Mouse (Mus musculus) kidney, embryonic 14.5 days (tissue): ENCODE measurements at regions not wholly inside any gene's neighbourhood (a gene's known extent, or its start where the extent isn't known, plus 50 kb on each side); places are given as distances from the start of the nearest gene placed in this dataset.

ENCODE experiments used
- ATAC-seq: fragments of 200-750 bp; cut with Nextera tagmentation; 2 replicates; pipeline ENCODE4 v1.8.0; 2017; ENCODE audit warnings: moderate number of reproducible peaks, mild to moderate bottlenecking, moderate TSS enrichment, moderate library complexity; ENCODE audit not compliant: low FRiP score, low TSS enrichment
- H3K27ac ChIP-seq: fragments of 300-500 bp; sonication (generic); 2 replicates; pipeline ENCODE4 v1.5.1; 2014; ENCODE audit warnings: low read depth, mild to moderate bottlenecking, low read length, moderate library complexity, mixed read lengths
- H3K27me3 ChIP-seq: fragments of 300-500 bp; sonication (generic); 2 replicates; pipeline ENCODE4 v1.6.1; 2014; ENCODE audit warnings: mild to moderate bottlenecking, low read length; ENCODE audit not compliant: control insufficient read depth, insufficient read depth
- H3K36me3 ChIP-seq: fragments of 300-500 bp; sonication (generic); 2 replicates; pipeline ENCODE4 v1.6.1; 2014; ENCODE audit warnings: low read length, mixed read lengths; ENCODE audit not compliant: control insufficient read depth, insufficient read depth
- H3K4me1 ChIP-seq: fragments of 300-500 bp; sonication (generic); 2 replicates; pipeline ENCODE4 v1.6.1; 2014; ENCODE audit warnings: low read length, mixed read lengths; ENCODE audit not compliant: control insufficient read depth, insufficient read depth
- H3K4me2 ChIP-seq: fragments of 300-500 bp; sonication (generic); replicated peaks from 2 replicates; pipeline ENCODE4 v1.6.1; 2014; ENCODE audit warnings: low read depth, mild to moderate bottlenecking, low read length
- H3K4me3 ChIP-seq: fragments of 300-500 bp; sonication (generic); 2 replicates; pipeline ENCODE4 v1.5.1; 2014; ENCODE audit warnings: mild to moderate bottlenecking, low read length
- H3K9ac ChIP-seq: fragments of 300-500 bp; sonication (generic); 2 replicates; pipeline ENCODE4 v1.6.1; 2014; ENCODE audit warnings: low read depth, mild to moderate bottlenecking, low read length, moderate library complexity
- H3K9me3 ChIP-seq: fragments of 300-500 bp; sonication (generic); 2 replicates; pipeline ENCODE4 v1.6.1; 2016; ENCODE audit warnings: low read length; ENCODE audit not compliant: control insufficient read depth
- WGBS: fragments of 180-500 bp; shearing (Covaris S2); extraction: QIAGEN DNeasy Blood & Tissue Kit; methylation state at CpG from one replicate; pipeline ENCODE4 v1.1.7; 2014; 5-methylcytosine and 5-hydroxymethylcytosine counted together

GRCm38 (mm10) chr11:109029894-109030293 is 109.7 kb downstream of the Axin2 start:
- Histone ChIP-seq H3K9ac (no peak overlapping the region), H3K4me2 (no peak overlapping the region), H3K4me1 (no peaks in the 10 kb centered on the region), H3K36me3 (no peaks in the 10 kb centered on the region), H3K9me3 (no peaks in the 10 kb centered on the region), H3K27me3 (no peaks in the 10 kb centered on the region), H3K4me3 (no peak overlapping the region), H3K27ac (no peak overlapping the region)
- ATAC-seq, result no peak
- WGBS, result 77% methylated on average over 7 of the region's 7 CpGs

GRCm38 (mm10) chr11:109014806-109015205 is 94.7 kb downstream of the Axin2 start:
- no peaks in the 10 kb centered on the region for H3K4me1 ChIP-seq
- no peak for ATAC-seq
- no peaks in the 10 kb centered on the region for H3K27me3 ChIP-seq
- no peak overlapping the region for H3K9ac ChIP-seq
- H3K27ac ChIP-seq, result no peak overlapping the region
- no peak overlapping the region for H3K4me3 ChIP-seq
- H3K36me3 ChIP-seq, result no peaks in the 10 kb centered on the region
- no peaks in the 10 kb centered on the region for H3K9me3 ChIP-seq
- WGBS, result 67% methylated on average over 7 of the region's 7 CpGs
- no peak overlapping the region for H3K4me2 ChIP-seq

- no peaks in the 10 kb centered on the region for H3K9me3 ChIP-seq
- H3K4me1 ChIP-seq, result no peaks in the 10 kb centered on the region
- no peak for ATAC-seq
- no peak overlapping the region for H3K27ac ChIP-seq
- WGBS, result 96% methylated on average over 6 of the region's 6 CpGs
- no peak overlapping the region for H3K4me3 ChIP-seq
- H3K4me2 ChIP-seq, result no peak overlapping the region
- no peaks in the 10 kb centered on the region for H3K36me3 ChIP-seq
- no peaks in the 10 kb centered on the region for H3K27me3 ChIP-seq
- no peak overlapping the region for H3K9ac ChIP-seq
Observed at GRCm38 (mm10) chr11:109011161-109011560, 91.0 kb downstream of the Axin2 start.

GRCm38 (mm10) chr11:109008872-109009271 is 88.7 kb downstream of the Axin2 start:
- no peak overlapping the region for H3K4me3 ChIP-seq
- no peaks in the 10 kb centered on the region for H3K27me3 ChIP-seq
- H3K4me2 ChIP-seq, result no peak overlapping the region
- ATAC-seq, result no peak
- H3K36me3 ChIP-seq, result no peaks in the 10 kb centered on the region
- H3K4me1 ChIP-seq, result no peaks in the 10 kb centered on the region
- H3K9me3 ChIP-seq, result no peaks in the 10 kb centered on the region
- H3K27ac ChIP-seq, result no peak overlapping the region
- H3K9ac ChIP-seq, result no peak overlapping the region
- WGBS, result 78% methylated on average over 2 of the region's 2 CpGs

- H3K27me3 ChIP-seq, result no peaks in the 10 kb centered on the region
- 83% methylated on average over 11 of the region's 11 CpGs for WGBS
- H3K4me3 ChIP-seq, result no peak overlapping the region
- no peak for ATAC-seq
- H3K9ac ChIP-seq, result no peak overlapping the region
- no peak overlapping the region for H3K4me2 ChIP-seq
- no peaks in the 10 kb centered on the region for H3K36me3 ChIP-seq
- H3K9me3 ChIP-seq, result peaks cover 6% of the 10 kb centered on the region; the same call in 1 of the 2 replicates
- H3K27ac ChIP-seq, result no peak overlapping the region
- no peaks in the 10 kb centered on the region for H3K4me1 ChIP-seq
Observed at GRCm38 (mm10) chr11:109005681-109006080, 85.5 kb downstream of the Axin2 start.
